Mouse (Mus musculus): ENCODE measurements at regions not wholly inside any gene's neighbourhood (a gene's known extent, or its start where the extent isn't known, plus 50 kb on each side); places are given as distances from the start of the nearest gene placed in this dataset.

DNA sequence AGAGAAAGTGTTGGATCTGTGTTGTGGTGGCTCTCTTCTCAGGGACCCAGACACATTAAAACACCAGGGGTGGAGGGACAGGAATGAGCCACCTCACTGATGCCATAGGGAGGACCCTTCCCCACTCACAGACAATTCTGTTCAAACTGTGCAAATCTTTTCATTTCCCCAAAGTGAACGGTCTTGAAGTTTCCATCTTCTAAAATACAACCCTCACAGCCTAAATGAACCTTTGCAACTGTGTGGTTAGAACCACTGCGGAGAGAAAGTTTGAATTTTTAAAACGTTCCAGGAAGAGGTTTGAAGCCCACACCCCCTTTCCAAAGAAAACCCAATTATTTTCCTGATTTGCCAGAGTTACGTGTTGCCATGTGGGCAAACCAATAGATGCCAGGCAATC lies 467.7 kb downstream of the Vrk1 start:
- H3K9ac ChIP-seq (ENCODE audit: control insufficient read depth, low read depth, low read length, poor library complexity, severe bottlenecking) = no peak overlapping the region
- no peaks in the 10 kb centered on the region for H3K36me3 ChIP-seq (ENCODE audit: control insufficient read depth in 1 of 2, insufficient read depth in 2 of 2, low read length in 2 of 2)
- no peak overlapping the region for H3K4me3 ChIP-seq (ENCODE audit: control insufficient read depth in 1 of 2, insufficient read depth in 1 of 2, low read depth in 2 of 2, low read length in 2 of 2)
- DNase-seq (ENCODE audit: low read depth, low spot score) = no peak
- TF ChIP-seq CHD2 (IDR thresholded peaks at IDR 0.05; ENCODE audit: low read length) = no peak
- TF ChIP-seq HCFC1 (IDR thresholded peaks at IDR 0.05; ENCODE audit: low read depth, low read length) = no peak
- TF ChIP-seq POLR2AphosphoS5 (IDR thresholded peaks at IDR 0.05; ENCODE audit: borderline replicate concordance, low read depth, low read length) = no peak
- TF ChIP-seq JUND (IDR thresholded peaks at IDR 0.05; ENCODE audit: low read depth, low read length) = no peak
- TF ChIP-seq NELFE (IDR thresholded peaks at IDR 0.05; ENCODE audit: low read depth, low read length) = no peak
- no peak for TF ChIP-seq TAL1 (IDR thresholded peaks at IDR 0.05; ENCODE audit: low read length)
- no peak for TF ChIP-seq ZC3H11A (IDR thresholded peaks at IDR 0.05; ENCODE audit: low read depth, low read length)
- TF ChIP-seq BHLHE40 (IDR thresholded peaks at IDR 0.05; ENCODE audit: borderline replicate concordance, low read depth, low read length) = no peak
- H3K4me1 ChIP-seq (ENCODE audit: control insufficient read depth in 1 of 2, insufficient read depth in 2 of 2, low read length in 2 of 2) = no peaks in the 10 kb centered on the region
- H3K27me3 ChIP-seq (ENCODE audit: control insufficient read depth in 1 of 2, insufficient read depth in 2 of 2, low read length in 2 of 2) = no peaks in the 10 kb centered on the region; a peak in 1 of 4 replicates
- no peaks in the 10 kb centered on the region for H3K9me3 ChIP-seq (replicated peaks; ENCODE audit: insufficient read depth, low read length)
- H3K79me2 ChIP-seq (ENCODE audit: control insufficient read depth, insufficient read depth, low read length, poor library complexity) = no peaks in the 10 kb centered on the region
- no peak overlapping the region for H3K27ac ChIP-seq (ENCODE audit: control insufficient read depth, low read depth, low read length)

DNA sequence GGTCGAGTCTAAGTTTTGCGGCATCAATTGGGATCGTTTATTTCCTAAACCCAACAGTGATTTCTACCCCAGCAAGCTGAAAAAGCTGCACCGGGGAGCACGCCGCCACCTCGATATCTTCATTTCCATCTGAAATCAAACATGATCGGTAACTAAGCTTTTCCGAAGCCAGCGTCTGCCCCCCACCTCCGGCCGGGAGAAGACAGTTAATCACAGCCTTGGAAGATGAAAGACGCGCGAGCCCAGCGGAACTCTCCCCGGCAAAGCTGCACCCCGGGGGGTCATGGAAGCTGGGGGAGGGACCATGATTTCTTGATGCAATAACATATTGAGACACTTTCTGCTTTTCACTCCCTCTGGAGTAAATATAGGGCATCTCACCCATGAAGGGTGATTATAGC lies 468.4 kb downstream of the Vrk1 start:
- no peak overlapping the region for H3K27ac ChIP-seq (ENCODE audit: control insufficient read depth, low read depth, low read length)
- H3K4me1 ChIP-seq (ENCODE audit: control insufficient read depth in 1 of 2, insufficient read depth in 2 of 2, low read length in 2 of 2) = no peaks in the 10 kb centered on the region
- no peaks in the 10 kb centered on the region for H3K9me3 ChIP-seq (replicated peaks; ENCODE audit: insufficient read depth, low read length)
- no peak overlapping the region for H3K4me3 ChIP-seq (ENCODE audit: control insufficient read depth in 1 of 2, insufficient read depth in 1 of 2, low read depth in 2 of 2, low read length in 2 of 2)
- DNase-seq (ENCODE audit: low read depth, low spot score) = no peak
- no peaks in the 10 kb centered on the region for H3K36me3 ChIP-seq (ENCODE audit: control insufficient read depth in 1 of 2, insufficient read depth in 2 of 2, low read length in 2 of 2)
- no peak overlapping the region for H3K9ac ChIP-seq (ENCODE audit: control insufficient read depth, low read depth, low read length, poor library complexity, severe bottlenecking)
- no peaks in the 10 kb centered on the region; a peak in 1 of 4 replicates for H3K27me3 ChIP-seq (ENCODE audit: control insufficient read depth in 1 of 2, insufficient read depth in 2 of 2, low read length in 2 of 2)
- no peak for TF ChIP-seq USF1 (IDR thresholded peaks at IDR 0.05; ENCODE audit: low read depth, low read length)
- no peak for TF ChIP-seq JUND (IDR thresholded peaks at IDR 0.05; ENCODE audit: low read depth, low read length)
- TF ChIP-seq TBP (IDR thresholded peaks at IDR 0.05; ENCODE audit: low read depth, low read length) = no peak
- TF ChIP-seq ZNF384 (IDR thresholded peaks at IDR 0.05; ENCODE audit: low read depth, low read length) = no peak
- no peak for TF ChIP-seq ELF1 (IDR thresholded peaks at IDR 0.05; ENCODE audit: low read depth, low read length)
- no peak for TF ChIP-seq USF2 (IDR thresholded peaks at IDR 0.05; ENCODE audit: borderline replicate concordance in 1 of 2, insufficient read depth in 1 of 2, low read depth in 1 of 2, low read length in 2 of 2)
- no peak for TF ChIP-seq POLR2A (IDR thresholded peaks at IDR 0.05; ENCODE audit: control insufficient read depth in 1 of 2, insufficient read depth in 1 of 2, low read depth in 1 of 2, low read length in 2 of 2, poor library complexity in 1 of 2)
- no peak for TF ChIP-seq BHLHE40 (IDR thresholded peaks at IDR 0.05; ENCODE audit: borderline replicate concordance, low read depth, low read length)
- no peak for TF ChIP-seq MAZ (IDR thresholded peaks at IDR 0.05; ENCODE audit: low read depth, low read length)
- no peak for TF ChIP-seq KAT2A (conservative IDR thresholded peaks at IDR 0.05; ENCODE audit: low read depth, low read length)
- no peak for TF ChIP-seq HCFC1 (IDR thresholded peaks at IDR 0.05; ENCODE audit: low read depth, low read length)
- no peak for TF ChIP-seq E2F4 (IDR thresholded peaks at IDR 0.05; ENCODE audit: borderline replicate concordance, low read depth, low read length)
- no peaks in the 10 kb centered on the region for H3K79me2 ChIP-seq (ENCODE audit: control insufficient read depth, insufficient read depth, low read length, poor library complexity)
